Mouse (Mus musculus) MEL (cell line): ENCODE measurements around the gene Ccdc114.
"Not testable (repeated sequence)": the region's sequence is repeated elsewhere in the genome, so short reads cannot be mapped to it uniquely, and the experiment has no call there.

Experiments used
- CHD1 ChIP-seq: IDR thresholded peaks from 2 replicates; pipeline ENCODE4 v1.6.1; 2012; ENCODE audit warnings: low read depth, mild to moderate bottlenecking, inconsistent platforms, low read length, improper control_type of control experiment
- CTCF ChIP-seq, 3 experiments: IDR thresholded peaks in 2 of 3; conservative IDR thresholded peaks in 1 of 3; 2 replicates each; pipeline ENCODE4 v1.5.1; 2011 to 2012; ENCODE audit warnings: low read length in 3 of 3, low read depth in 2 of 3, mild to moderate bottlenecking in 2 of 3, improper control_type of control experiment in 1 of 3, inconsistent platforms in 1 of 3, mixed read lengths in 1 of 3, moderate library complexity in 1 of 3; ENCODE audit not compliant: control insufficient read depth in 1 of 3, insufficient read depth in 1 of 3, poor library complexity in 1 of 3, severe bottlenecking in 1 of 3

DNA sequence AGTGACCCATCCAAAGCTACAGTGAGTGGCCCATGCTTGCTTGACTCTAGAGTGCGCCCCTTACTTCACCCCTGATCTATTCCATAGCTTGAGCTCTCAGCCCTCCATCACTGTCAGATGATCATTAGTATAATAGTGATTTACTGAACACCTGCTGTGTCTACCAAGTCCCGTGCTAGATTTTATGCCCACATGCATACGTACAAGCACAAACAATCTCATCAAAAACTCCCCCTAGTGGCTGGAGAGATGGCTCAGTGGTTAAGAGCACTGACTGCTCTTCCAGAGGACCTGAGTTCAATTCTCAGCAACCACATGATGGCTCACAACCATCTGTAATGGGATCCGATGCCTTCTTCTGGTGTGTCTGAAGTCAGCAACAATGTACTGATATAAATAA lies 25.7 kb upstream of the Ccdc114 start:
- TF ChIP-seq CTCF (IDR thresholded peaks at IDR 0.05 in 2 of 3, conservative IDR thresholded peaks at IDR 0.05 in 1 of 3; ENCODE audit: control insufficient read depth in 1 of 3, insufficient read depth in 1 of 3, low read depth in 2 of 3, low read length in 3 of 3, poor library complexity in 1 of 3, severe bottlenecking in 1 of 3), result peak; percentile 14 to 34 (median 23); a peak in 4 of 6 replicates
- not testable (repeated sequence) for TF ChIP-seq CHD1
